Mouse (Mus musculus): Measurements from ENCODE around the gene Rhoh.

Rhoh gene

DNA sequence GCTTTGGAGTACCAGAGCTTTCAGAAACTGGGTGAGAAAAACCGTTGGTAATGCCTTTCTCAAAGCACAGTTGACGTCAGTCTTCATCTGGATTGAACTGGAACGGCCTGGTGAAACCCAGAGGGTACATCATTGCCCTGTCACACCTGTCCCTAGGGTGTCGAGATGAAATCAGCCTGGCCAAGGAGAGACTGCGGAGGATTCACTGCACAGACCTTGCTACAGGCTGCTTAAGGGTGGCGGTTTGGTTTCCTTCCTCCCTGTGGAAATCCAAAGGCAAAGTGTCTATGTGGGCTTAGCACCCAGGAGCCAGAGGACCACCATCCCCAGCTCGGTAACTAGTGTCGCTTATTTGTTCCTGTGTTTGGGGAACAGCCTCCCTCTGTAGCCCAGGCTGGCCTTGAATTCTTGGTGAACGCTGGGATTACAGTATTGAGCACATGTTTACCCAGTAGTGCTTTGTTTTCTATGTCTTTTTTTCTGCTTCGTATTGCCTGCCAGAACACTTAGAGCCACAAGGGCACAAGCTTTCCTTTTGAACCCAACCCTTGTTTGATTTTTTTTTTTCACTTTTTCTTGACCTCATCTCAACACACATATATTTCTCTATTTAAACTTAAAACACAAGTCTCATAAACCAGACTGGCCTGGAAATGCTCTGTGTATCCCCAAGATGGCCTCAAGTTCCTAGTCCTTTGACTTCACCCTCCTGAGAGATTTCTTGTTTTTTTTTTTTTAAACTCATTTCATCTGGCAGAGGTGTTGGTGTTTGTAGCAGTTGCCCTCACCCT, at the start of gene Rhoh:
Rhoh (plus strand) TSS at position 60 of the 791 bp plus-strand sequence.
- no peak for DNase-seq

DNA sequence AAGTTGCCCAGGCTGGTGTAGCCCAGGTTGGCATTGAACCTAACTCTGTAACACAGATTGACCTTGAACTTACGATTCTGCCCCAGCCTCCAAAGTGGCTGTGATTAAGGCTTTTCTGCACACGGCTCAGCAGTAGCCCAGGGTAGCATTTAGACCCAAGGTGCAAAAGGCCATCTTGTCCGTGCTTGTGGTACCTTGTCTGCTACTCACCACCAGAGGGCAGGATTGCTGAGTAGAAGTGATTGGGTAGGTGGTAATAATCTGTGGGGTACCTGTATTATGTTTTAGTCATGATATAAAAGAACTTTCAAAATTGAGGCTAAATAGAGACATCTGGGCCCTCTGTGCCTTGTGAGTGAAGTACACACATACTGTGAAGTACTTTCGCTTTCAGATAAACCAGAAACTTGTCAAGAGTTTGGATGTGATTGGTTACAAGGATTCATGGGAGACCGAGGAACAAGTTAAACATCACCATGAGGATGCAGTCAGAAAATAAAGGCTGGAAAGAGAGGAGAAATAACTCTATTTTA, 37.3 kb upstream of the Rhoh start:
- DNase-seq, result no peak

DNA sequence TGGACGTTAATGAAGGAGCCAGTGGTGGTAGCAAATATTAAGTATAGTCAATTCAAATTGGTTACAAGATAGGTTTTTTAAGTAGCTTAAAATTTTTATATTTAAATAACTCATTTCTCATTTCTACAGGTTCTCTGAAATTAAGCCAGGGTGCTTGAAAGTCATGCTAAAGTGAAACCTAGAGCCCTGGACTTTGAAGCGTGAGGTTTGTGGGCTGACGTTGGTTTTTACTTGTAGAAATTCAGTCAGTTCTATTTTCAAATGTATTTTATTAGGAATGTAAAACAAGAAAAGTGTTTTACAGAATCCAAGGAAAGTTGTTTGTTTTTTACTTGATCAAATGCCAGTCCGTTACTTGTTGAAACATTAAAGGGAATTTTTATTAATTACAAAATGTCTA, 34.5 kb upstream of the Rhoh start:
- DNase-seq, result no peak

DNA sequence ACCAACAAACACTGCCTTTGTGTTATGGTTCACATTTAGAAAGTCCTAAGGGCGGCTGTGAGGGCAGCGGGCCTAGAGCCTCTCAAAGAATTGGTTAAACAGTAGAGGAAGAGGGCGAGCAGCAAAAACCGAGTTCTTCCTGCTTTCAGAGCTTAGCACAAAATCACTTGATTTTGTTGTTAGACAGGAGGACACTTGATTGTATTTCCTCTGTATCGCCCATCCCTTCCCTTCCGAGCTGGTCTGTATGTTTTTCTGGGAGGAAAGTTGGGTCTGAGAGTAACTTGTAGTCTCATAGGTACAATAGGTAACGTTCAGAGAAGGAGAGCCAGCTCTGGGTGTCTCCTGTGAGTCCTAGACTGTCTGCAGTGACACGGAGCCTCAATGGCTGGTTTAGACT, 33.9 kb upstream of the Rhoh start:
- no peak for DNase-seq

DNA sequence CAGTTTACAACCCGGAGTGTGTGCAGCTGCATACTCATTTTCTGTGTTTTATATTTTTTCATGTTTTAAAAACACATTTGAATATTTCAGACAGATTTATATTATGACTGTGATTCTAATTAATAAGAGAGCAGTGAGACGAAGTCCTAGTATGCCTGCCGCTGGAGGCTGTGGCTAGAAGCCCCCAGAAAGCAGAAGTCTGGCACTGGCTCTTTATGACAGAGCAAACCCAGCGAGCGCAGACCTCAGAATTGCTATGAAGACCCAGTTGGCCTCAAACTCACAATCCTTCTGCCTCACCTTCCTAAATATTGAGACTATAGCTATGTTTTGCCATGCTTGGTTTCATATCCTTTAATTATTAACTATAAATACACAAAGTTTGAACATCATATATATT, 32.8 kb upstream of the Rhoh start:
- no peak for DNase-seq

DNA sequence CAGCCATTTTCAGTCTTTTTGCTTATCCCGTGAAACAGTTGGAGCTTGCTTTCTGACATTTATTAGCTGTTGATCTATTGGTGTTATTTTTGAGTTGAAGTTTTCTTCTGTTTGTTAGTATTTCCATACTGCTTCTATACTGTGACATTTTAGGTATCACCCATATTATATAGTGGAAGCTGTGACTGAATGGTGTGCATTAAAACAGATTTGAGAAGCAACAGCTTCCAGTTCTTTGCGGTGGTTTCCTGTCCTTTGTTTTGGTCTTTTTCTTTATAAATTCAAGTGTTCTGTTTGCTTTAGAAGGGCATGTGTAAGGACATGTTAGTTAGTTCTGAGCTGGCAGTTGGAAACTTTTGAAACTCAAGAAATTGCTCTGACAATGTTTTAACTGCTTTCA, 32.0 kb upstream of the Rhoh start:
- DNase-seq, result no peak

DNA sequence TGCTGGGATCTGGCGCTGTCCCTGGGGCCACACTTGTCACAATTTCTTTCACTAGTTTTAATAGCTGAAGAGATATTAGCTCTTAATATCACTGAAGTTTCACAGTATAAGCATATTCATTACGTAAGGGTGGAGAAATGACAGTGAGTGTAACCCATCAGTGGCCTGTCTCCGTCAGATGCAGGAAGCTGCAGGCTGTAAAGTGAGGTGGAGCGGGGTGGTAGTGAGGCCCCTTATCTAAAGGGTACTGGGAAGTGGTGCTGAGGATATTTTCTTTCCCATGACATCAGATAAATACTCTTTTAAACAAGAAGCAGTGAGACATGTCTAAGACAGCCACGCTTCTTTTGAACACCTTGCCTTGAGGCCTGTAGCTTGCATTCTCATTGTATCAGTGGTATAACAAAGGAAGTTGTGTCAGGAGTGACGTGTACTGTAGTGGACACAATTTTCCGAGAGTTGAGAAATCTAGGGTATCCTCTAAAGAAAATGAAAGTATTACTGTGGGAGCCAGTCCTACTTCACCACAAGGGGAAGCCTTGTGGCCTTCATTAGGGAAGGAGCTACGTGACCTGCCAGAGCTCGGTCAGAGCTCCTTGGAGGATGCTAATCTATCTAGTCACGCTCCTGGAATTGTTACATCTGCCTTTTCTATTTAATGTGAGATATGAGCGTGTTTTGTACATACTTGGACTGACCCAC, 28.9 kb upstream of the Rhoh start:
- no peak for DNase-seq

DNA sequence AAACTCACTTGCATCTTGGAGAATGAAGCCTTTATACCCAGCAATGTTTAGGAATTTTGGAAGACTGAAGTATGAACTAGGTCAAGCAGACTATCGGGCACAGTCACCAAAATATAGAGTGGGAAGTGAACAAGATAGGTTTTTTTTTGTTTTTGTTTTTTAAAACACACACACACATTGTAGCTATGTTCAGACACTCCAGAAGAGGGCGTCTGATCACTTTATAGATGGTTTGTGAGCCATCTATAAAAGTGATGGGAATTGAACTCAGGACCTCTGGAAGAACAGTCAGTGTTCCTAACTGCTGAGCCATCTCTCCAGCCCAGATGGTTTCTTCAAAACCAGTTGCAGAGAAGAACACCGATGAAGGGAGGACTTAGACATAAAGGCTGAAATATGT, 27.9 kb upstream of the Rhoh start:
- DNase-seq, result no peak

DNA sequence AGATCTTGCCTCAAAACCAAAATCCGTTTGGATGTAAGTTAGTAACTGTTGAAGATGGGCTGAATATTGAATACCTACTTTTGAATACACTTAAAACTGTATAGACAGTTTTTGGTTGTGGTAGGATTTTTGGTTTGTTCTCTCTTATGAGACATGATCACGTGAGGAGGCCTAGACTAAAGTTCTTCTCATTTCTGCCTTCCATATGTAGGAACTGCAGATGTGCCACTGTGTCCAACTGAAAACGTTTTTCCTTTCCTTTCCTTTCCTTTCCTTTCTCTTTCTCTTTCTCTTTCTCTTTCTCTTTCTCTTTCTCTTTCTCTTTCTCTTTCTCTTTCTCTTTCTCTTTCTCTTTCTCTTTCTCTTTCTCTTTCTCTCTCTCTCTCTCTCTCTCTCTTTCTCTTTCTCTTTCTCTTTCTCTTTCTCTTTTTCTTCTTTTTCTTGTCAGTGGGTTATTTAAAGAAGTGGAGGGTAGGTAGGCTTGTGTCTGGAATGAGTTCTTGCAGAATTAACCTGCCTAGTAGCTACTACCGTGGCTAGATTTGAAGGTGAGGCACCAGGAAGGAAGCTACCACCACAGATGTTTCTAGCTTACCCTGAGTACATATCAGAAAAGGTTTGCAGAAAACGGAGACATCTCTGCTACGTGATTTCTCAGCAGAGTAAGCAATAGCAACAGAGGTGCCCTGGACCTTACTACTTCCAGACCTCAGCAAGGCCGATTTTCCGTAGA, 27.1 kb upstream of the Rhoh start:
- DNase-seq, result no peak

DNA sequence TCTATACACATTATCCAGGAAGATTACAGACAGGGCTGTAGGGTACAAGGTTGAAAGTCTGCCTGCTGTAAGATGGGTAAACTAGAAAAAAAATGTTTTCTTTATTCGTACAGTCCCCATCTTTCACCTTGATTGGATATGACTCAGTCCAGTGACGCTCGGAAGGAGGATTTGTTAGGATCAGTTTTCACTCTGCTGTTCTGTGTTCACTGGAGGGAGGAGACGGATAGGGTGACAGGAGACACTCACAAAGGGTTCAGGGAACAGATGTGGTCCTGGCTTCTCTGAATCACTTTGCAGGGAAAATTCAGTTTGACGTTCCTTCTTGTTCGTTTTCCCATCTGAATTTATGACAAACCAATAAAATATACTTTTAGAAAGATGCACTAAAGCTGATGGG, 23.0 kb upstream of the Rhoh start:
- DNase-seq, result no peak

DNA sequence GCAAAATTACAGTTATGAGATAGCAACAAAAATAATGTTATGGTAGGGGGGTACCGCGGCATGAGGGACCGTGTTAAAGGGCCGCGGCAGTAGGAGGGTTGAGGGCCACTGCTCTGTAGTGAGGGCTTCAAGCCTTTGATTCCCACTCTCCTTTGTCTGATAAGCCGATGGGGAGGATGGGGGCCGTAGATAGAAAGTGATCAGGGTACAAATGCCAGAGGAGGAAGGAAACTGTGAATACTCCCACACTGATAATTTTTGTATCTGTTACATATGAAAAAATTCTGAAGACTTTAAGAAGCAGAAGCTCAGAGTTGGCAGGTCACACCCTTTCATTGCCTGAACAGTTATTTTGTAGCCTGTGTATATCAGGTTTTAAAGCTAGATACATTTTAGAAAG, 18.1 kb upstream of the Rhoh start:
- DNase-seq, result no peak

DNA sequence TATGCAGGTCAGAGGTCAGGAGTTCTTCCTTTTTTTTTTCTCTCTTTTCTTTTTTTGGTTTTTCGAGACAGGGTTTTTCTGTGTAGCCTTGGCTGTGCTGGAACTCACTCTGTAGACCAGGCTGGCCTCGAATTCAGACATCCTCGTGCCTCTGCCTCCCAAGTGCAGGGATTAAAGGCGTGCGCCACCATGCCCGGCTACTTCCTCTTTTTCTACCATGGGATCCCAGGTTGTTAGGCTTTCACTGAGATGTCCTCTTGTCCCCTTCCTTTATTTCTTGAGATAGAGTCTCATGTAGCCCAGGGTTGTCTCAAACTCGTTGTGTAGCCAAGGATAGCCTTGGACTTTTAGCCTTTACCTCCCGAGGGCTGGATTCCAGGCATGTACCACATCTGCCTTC, 14.5 kb upstream of the Rhoh start:
- DNase-seq, result no peak

DNA sequence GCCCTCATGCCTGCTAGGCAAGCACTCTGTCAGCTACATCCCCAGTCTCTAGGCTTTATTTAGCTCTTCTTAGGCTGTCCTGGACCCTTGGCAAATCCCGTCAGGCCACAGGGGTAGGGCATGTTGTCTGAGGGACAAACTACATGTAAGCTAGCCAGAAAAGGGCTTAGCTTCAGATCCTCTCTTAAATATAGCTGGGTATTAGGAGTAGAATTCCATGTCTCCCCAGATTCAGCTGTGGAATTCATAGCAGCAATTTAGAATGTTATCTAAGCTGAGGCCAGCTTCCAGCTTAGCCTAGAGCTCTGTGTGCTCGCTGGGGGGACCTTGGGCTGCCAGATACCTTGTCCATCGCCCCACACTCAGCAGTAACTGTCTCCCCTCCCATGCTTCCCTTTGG, 14.1 kb upstream of the Rhoh start:
- DNase-seq, result no peak

DNA sequence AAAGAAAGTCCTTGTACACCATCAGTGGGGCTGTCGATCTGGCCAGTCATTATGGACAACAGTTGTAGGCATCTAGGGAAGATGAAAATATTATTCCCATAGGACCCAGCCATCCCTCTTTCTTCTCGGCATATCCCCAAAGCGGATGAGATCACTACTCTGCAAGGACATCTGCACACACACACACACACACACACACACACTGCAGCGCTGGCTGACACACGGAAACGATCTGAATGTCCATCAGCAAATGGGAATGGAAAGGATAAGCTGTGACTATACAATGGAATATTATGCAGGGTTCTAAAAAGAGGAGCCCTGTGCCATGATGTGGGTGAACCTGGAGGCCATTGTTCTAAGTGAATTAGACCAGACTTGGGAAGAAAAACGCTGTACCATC, 13.4 kb upstream of the Rhoh start:
- no peak for DNase-seq

DNA sequence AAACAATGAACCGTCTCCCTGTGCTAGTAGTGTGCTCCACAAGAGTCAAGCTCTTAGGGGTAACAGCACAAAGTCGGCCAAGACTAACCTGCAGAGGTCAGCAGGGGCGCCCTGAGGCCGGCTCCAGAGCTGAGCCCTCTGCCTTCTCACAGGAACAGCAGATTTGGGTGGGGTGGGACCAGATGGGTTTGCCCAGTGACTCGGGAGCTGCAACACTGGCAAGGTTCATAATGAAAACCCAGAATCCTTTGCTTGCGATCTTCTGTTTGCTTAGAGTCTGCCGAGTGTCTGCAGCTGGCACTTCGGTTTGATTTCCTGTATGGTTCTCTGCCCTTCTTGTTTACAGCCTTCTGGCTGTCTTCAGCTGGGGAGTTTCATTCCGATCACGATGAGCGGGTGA, 10.2 kb upstream of the Rhoh start:
- no peak for DNase-seq

DNA sequence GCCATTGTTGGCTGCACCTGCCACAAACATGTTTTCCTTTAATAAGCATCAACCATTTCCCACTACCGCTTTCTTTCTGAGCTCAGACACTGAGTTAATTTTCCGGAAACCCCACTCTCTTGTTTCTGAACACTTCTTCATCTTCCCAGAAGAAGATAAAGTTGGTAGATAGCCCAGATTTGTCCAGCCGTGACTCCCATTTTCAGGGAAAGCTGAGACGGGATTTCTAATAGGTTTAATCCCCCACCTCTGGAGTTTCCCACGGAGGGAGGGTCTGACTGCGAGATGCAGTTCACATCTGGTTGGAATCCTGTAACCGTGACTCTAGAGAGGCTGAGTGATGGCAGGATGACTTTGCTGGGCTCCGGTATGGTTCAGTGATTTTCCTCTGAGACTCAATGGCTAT, 6.2 kb upstream of the Rhoh start:
- DNase-seq, result no peak

DNA sequence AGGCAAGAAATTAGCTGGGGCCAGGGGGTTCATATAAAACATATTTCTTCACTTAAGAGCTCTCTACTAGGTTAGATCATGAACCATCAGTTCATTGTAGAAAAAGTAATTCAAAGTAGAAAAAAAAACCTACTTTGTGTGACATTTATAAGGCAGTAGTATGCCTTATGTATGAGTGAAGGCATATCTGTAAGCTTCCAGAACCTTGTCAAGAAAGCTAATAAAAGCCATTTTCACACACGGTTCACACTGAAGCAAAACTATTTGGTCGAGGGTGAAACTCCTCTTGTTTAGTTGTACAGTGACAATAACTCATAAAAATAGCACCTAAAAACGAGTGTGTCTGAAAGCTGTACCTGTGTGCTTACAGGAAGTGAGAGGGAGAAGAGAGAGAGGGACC, 5.4 kb upstream of the Rhoh start:
- no peak for DNase-seq

DNA sequence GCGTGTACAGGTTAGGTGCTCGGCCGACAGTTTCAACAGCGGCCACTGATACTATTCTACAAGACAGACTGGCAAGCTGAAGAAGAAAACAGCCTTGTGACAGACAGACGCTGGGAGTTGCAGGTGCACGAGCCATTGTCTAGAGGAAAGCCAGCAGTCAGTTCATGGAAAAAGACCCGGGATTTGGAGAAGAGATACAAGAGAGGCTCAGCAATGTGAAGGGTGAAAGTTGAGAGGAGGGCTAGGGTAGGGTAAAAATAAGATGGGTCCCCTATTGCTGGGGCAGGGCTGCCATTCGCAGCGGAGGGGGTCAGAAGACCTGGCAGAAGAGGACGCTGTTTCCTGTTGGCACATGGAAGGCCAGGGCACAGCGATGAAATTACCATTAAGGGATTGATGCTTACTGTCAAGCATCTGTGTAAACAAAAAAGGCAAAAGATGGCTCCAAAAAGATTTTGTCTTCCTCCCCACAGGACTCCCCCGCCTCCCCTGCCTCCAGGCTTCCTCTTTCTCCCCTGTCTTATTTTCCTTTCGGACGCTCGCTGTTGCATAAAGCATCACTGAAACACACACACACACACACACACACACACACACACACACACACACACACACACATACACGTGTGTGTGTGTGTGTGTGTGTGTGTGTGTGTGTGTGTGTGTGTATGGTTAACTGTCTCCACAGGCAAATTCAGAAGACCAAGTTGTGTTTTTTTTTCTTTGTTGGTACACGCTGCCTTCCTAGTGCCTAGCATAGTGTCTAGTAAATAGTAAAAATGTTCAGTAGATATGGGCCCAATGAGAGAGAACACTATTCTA, 4.2 kb upstream of the Rhoh start:
- DNase-seq, result no peak

DNA sequence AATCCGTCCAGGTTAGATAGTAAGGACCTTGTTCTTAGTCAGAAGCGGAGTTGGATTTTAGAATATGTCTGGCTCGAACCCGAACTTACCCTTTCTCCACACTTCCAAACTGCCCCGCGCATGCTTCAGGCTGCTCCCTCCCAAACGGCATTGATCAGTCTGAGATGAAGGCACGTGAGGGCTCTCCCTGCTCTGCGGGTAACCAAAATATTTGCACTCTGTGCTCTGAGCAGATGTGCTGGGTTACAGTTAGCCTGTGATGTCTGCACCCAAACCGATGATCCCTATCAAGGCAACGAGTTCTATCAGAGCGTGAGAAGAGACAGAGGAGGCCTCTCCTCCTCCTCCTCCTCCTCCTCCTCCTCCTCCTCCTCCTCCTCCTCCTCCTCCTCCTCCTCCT, 3.1 kb upstream of the Rhoh start:
- DNase-seq, result no peak

DNA sequence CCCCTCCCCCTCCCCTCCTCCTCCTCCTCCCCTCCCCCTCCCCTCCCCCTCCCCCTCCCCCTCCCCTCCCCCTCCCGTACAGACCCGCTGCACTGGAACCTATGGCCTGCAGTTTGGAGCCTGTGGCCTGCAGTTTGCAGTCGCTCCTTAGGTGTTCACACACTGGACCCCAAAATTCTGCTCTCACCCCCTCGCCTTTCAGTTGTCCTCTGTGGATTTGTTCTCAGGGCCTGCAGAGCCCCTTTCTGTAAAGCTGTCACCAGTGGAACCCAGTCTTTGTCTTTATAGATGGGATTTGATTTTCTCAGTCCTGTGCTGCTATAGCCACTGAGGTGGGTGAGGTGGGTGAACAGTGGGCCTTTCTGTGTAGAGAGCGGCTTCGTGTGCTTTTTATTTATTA, 2.7 kb upstream of the Rhoh start:
- DNase-seq, result no peak

DNA sequence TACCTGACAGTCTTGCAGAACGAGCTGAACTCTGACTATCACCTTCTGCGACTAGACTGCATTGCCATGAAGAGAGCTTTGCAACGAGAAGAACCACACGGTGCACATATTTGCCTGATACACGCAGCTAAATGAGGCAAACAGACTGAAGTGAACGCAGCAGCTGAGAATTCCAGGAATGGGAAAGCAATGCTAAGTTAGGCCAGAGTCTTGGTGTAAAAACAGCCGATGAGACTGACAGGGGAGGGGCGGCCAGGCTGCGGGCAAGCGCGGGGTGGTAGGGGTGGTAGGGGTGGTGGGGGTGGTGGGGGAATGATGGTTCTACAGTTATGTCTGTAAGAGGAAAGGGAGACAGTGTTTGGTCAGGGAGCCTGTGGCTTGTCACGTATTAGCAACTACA, 2.1 kb upstream of the Rhoh start:
- DNase-seq, result no peak

DNA sequence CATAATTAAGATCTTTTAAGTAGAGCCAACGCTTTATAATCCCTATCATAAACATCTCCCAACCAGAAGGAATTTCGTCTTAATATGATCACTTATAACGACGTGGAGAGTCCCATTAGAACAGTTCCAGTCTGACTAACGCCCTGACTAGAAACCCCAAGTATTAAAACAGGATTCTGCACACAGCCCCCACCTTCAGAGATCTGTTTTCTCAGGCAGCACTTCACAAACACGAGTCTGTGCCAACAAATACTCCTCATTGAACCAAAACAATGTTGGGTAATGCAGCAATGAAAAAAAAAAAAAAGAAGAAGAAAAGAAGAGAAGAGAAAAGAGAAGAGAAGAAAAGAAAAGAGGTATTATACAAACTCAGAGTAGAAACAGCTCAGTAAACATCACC, 1.6 kb upstream of the Rhoh start:
- DNase-seq, result no peak
